Mouse (Mus musculus) MEL (cell line): ENCODE measurements at regions not wholly inside any gene's neighbourhood (a gene's known extent, or its start where the extent isn't known, plus 50 kb on each side); places are given as distances from the start of the nearest gene placed in this dataset.

Source experiments
- DNase-seq: peaks from one replicate; pipeline ENCODE4 v3.0.0; 2011; ENCODE audit warnings: low read depth, low spot score
- H3K27ac ChIP-seq: 2 replicates; pipeline ENCODE4 v1.5.1; 2012; ENCODE audit warnings: low read depth, mild to moderate bottlenecking, control low read depth, low read length, moderate library complexity; ENCODE audit not compliant: control insufficient read depth
- H3K27me3 ChIP-seq, 2 experiments: fragments of 150-350 bp in 1 of 2; sonication (generic) in 1 of 2; 2 replicates each; pipeline ENCODE4 v1.6.1; 2012; ENCODE audit warnings: low read length in 2 of 2, mild to moderate bottlenecking in 2 of 2, improper control_type of control experiment in 1 of 2, moderate library complexity in 1 of 2; ENCODE audit not compliant: insufficient read depth in 2 of 2, control insufficient read depth in 1 of 2
- H3K36me3 ChIP-seq, 2 experiments: 2 replicates each; pipeline ENCODE4 v1.6.1; 2012 to 2014; ENCODE audit warnings: low read length in 2 of 2, improper control_type of control experiment in 1 of 2, inconsistent platforms in 1 of 2, mild to moderate bottlenecking in 1 of 2; ENCODE audit not compliant: insufficient read depth in 2 of 2, control insufficient read depth in 1 of 2
- H3K4me1 ChIP-seq, 2 experiments: fragments of 150-350 bp in 1 of 2; sonication (generic) in 1 of 2; 2 replicates each; pipeline ENCODE4 v1.6.1; 2012; ENCODE audit warnings: low read length in 2 of 2, improper control_type of control experiment in 1 of 2, mild to moderate bottlenecking in 1 of 2; ENCODE audit not compliant: insufficient read depth in 2 of 2, control insufficient read depth in 1 of 2
- H3K4me3 ChIP-seq, 2 experiments: fragments of 150-350 bp in 1 of 2; sonication (generic) in 1 of 2; 2 replicates each; pipeline ENCODE4 v1.5.1; 2012; ENCODE audit warnings: low read depth in 2 of 2, low read length in 2 of 2, mild to moderate bottlenecking in 2 of 2, moderate library complexity in 2 of 2, control low read depth in 1 of 2, improper control_type of control experiment in 1 of 2; ENCODE audit not compliant: control insufficient read depth in 1 of 2, insufficient read depth in 1 of 2
- H3K79me2 ChIP-seq: 2 replicates; pipeline ENCODE4 v1.6.1; 2012; ENCODE audit warnings: mild to moderate bottlenecking, low read length, moderate library complexity; ENCODE audit not compliant: control insufficient read depth, poor library complexity, insufficient read depth
- H3K9ac ChIP-seq: 2 replicates; pipeline ENCODE4 v1.6.1; 2012; ENCODE audit warnings: low read depth, mild to moderate bottlenecking, control low read depth, low read length, moderate library complexity; ENCODE audit not compliant: control insufficient read depth, poor library complexity, severe bottlenecking
- H3K9me3 ChIP-seq: fragments of 150-350 bp; sonication (generic); replicated peaks from 2 replicates; pipeline ENCODE4 v1.6.1; 2012; ENCODE audit warnings: mild to moderate bottlenecking, low read length, improper control_type of control experiment, moderate library complexity; ENCODE audit not compliant: insufficient read depth
- BHLHE40 ChIP-seq: IDR thresholded peaks from 2 replicates; pipeline ENCODE4 v1.6.1; 2012; ENCODE audit warnings: low read depth, mild to moderate bottlenecking, inconsistent platforms, low read length, improper control_type of control experiment, borderline replicate concordance
- CTCF ChIP-seq, 3 experiments: IDR thresholded peaks in 2 of 3; conservative IDR thresholded peaks in 1 of 3; 2 replicates each; pipeline ENCODE4 v1.5.1; 2011 to 2012; ENCODE audit warnings: low read length in 3 of 3, low read depth in 2 of 3, mild to moderate bottlenecking in 2 of 3, improper control_type of control experiment in 1 of 3, inconsistent platforms in 1 of 3, mixed read lengths in 1 of 3, moderate library complexity in 1 of 3; ENCODE audit not compliant: control insufficient read depth in 1 of 3, insufficient read depth in 1 of 3, poor library complexity in 1 of 3, severe bottlenecking in 1 of 3
- ELF1 ChIP-seq: IDR thresholded peaks from 2 replicates; pipeline ENCODE4 v1.6.1; 2014; ENCODE audit warnings: low read depth, mild to moderate bottlenecking, inconsistent platforms, low read length, improper control_type of control experiment, moderate library complexity
- GABPA ChIP-seq: IDR thresholded peaks from 2 replicates; pipeline ENCODE4 v1.6.1; 2012; ENCODE audit warnings: low read depth, mild to moderate bottlenecking, inconsistent platforms, low read length, improper control_type of control experiment, moderate library complexity
- GATA1 ChIP-seq: IDR thresholded peaks from 2 replicates; pipeline ENCODE4 v1.6.1; 2011; ENCODE audit warnings: low read depth, low read length, improper control_type of control experiment
- KAT2A ChIP-seq: conservative IDR thresholded peaks from 2 replicates; pipeline ENCODE4 v1.6.1; 2012; ENCODE audit warnings: low read depth, low read length, improper control_type of control experiment, inconsistent platforms
- MAFK ChIP-seq: IDR thresholded peaks from 2 replicates; pipeline ENCODE4 v1.6.1; 2011; ENCODE audit warnings: low read depth, mild to moderate bottlenecking, low read length, improper control_type of control experiment, borderline replicate concordance
- MAX ChIP-seq: IDR thresholded peaks from 2 replicates; pipeline ENCODE4 v1.6.1; 2011; ENCODE audit warnings: low read length, improper control_type of control experiment
- MYB ChIP-seq: IDR thresholded peaks from 2 replicates; pipeline ENCODE4 v1.6.1; 2011; ENCODE audit warnings: mild to moderate bottlenecking, low read depth, low read length, improper control_type of control experiment
- NELFE ChIP-seq: IDR thresholded peaks from 2 replicates; pipeline ENCODE4 v1.6.1; 2011; ENCODE audit warnings: low read depth, low read length, improper control_type of control experiment
- NRF1 ChIP-seq: IDR thresholded peaks from 2 replicates; pipeline ENCODE4 v1.6.1; 2014; ENCODE audit warnings: low read depth, mild to moderate bottlenecking, inconsistent platforms, low read length, improper control_type of control experiment, moderate library complexity; ENCODE audit not compliant: poor library complexity, insufficient read depth, severe bottlenecking
- POLR2A ChIP-seq, 2 experiments: IDR thresholded peaks; 2 replicates each; pipeline ENCODE4 v1.6.1; 2011 to 2012; ENCODE audit warnings: low read length in 2 of 2, mild to moderate bottlenecking in 2 of 2, control low read depth in 1 of 2, improper control_type of control experiment in 1 of 2, low read depth in 1 of 2, moderate library complexity in 1 of 2; ENCODE audit not compliant: control insufficient read depth in 1 of 2, insufficient read depth in 1 of 2, poor library complexity in 1 of 2
- POLR2AphosphoS5 ChIP-seq: IDR thresholded peaks from 2 replicates; pipeline ENCODE4 v1.6.1; 2012; ENCODE audit warnings: low read depth, borderline replicate concordance, mild to moderate bottlenecking, inconsistent platforms, low read length, moderate library complexity, mixed read lengths
- RAD21 ChIP-seq: IDR thresholded peaks from 2 replicates; pipeline ENCODE4 v1.6.1; 2011; ENCODE audit warnings: mild to moderate bottlenecking, low read depth, low read length, improper control_type of control experiment
- SIN3A ChIP-seq: IDR thresholded peaks from 2 replicates; pipeline ENCODE4 v1.6.1; 2012; ENCODE audit warnings: low read length, improper control_type of control experiment, inconsistent platforms
- SMC3 ChIP-seq: IDR thresholded peaks from 2 replicates; pipeline ENCODE4 v1.6.1; 2011; ENCODE audit warnings: low read depth, low read length, improper control_type of control experiment
- TAL1 ChIP-seq: IDR thresholded peaks from 2 replicates; pipeline ENCODE4 v1.6.1; 2012; ENCODE audit warnings: mild to moderate bottlenecking, inconsistent platforms, low read length, moderate library complexity, mixed read lengths
- TBP ChIP-seq: IDR thresholded peaks from 2 replicates; pipeline ENCODE4 v1.8.0; 2011; ENCODE audit warnings: low read depth, low read length, improper control_type of control experiment
- TCF12 ChIP-seq: IDR thresholded peaks from 2 replicates; pipeline ENCODE4 v1.6.1; 2014; ENCODE audit warnings: low read depth, mild to moderate bottlenecking, inconsistent platforms, low read length, improper control_type of control experiment, moderate library complexity
- ZC3H11A ChIP-seq: IDR thresholded peaks from 2 replicates; pipeline ENCODE4 v1.6.1; 2012; ENCODE audit warnings: low read depth, mild to moderate bottlenecking, inconsistent platforms, low read length, improper control_type of control experiment
- ZKSCAN1 ChIP-seq: IDR thresholded peaks from 2 replicates; pipeline ENCODE4 v1.6.1; 2012; ENCODE audit warnings: low read depth, mild to moderate bottlenecking, inconsistent platforms, low read length, improper control_type of control experiment, moderate library complexity
- ZMIZ1 ChIP-seq: IDR thresholded peaks from 2 replicates; pipeline ENCODE4 v1.6.1; 2012; ENCODE audit warnings: low read depth, mild to moderate bottlenecking, inconsistent platforms, low read length, improper control_type of control experiment, moderate library complexity
- ZNF384 ChIP-seq: IDR thresholded peaks from 2 replicates; pipeline ENCODE4 v1.6.1; 2012; ENCODE audit warnings: low read depth, mild to moderate bottlenecking, inconsistent platforms, low read length, improper control_type of control experiment

DNA sequence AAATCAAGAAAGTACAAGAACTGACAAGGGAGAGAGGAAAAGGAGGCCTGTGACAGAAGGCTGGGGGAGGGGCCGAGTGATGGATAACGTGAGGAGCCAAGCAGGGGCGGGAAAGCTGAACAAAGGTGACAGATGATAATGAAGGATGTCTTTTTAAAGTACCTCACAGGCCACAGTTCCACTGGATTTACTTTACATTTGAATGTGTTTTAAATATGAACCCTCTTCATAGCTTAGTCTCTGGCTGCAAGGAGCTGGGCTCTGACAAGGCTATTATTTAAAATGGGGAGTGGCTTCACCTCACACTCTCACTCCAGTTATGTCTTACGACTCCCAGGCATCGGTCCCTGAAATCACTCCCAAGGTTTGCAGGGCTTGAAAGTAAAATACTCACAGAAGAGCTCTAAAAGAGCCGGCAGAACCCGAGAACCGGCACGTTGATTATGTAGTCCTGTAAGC, 190.6 kb upstream of the Dnajc24 start:
- Histone ChIP-seq H3K27me3 (no peaks in the 10 kb centered on the region; a peak in 1 of 4 replicates), H3K4me3 (no peak overlapping the region), H3K79me2 (no peaks in the 10 kb centered on the region), H3K9ac (no peak overlapping the region), H3K4me1 (no peaks in the 10 kb centered on the region), H3K36me3 (no peaks in the 10 kb centered on the region), H3K27ac (no peak overlapping the region), H3K9me3 (no peaks in the 10 kb centered on the region)
- no peak for DNase-seq
- TF ChIP-seq NELFE (no peak), TCF12 (no peak), ZMIZ1 (no peak), ZNF384 (no peak), MAX (no peak), MAFK (no peak), POLR2A (IDR thresholded peaks at IDR 0.05; ENCODE audit: control insufficient read depth in 1 of 2, insufficient read depth in 1 of 2, low read depth in 1 of 2, low read length in 2 of 2, poor library complexity in 1 of 2) (no peak), RAD21 (no peak), GATA1 (no peak), TBP (no peak), ELF1 (no peak), SIN3A (no peak), POLR2AphosphoS5 (no peak), SMC3 (no peak), ZC3H11A (no peak)

DNA sequence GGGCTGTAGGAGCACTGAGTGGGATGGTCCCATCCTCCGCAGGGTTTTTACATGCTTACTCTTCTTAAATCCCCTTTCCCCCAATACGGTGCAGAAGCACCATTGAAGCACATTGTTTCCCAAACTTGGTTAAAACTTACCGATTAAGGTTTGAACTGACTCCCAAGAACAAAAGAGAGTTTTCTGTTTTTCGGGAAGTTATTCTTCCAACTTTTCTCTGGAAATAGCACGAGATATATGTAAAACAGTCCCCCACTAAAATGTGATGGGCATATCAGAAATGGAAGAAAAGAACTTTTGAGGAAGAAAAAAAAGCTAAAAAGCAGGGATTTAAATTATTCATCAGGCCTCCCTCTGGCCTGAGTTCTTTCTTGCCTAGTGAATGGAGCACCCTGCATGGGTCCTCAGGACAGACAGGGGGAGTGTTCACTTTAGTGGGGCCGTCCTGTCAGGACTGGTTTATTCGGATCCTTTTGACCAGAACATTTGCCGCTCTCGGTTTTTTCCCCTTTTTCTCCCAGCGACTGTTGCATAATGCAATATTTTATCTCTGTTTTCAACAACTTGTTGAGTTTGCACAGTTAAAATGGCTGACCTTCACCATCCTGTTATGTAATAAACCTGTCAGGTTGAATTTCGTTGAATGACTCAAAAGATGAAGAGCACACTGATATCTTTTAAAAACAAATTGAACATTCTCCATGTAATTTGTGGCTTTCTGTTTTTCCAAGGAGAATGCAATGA, 187.4 kb upstream of the Dnajc24 start:
- no peaks in the 10 kb centered on the region; a peak in 1 of 4 replicates for H3K27me3 ChIP-seq
- TF ChIP-seq RAD21 (no peak), NRF1 (no peak), MAFK (no peak), MYB (no peak), ZKSCAN1 (no peak), NELFE (no peak), POLR2A (IDR thresholded peaks at IDR 0.05; ENCODE audit: control insufficient read depth in 1 of 2, insufficient read depth in 1 of 2, low read depth in 1 of 2, low read length in 2 of 2, poor library complexity in 1 of 2) (no peak), KAT2A (no peak), SMC3 (no peak), BHLHE40 (no peak), MAX (no peak), ZNF384 (no peak), TAL1 (no peak), CTCF (IDR thresholded peaks at IDR 0.05 in 2 of 3, conservative IDR thresholded peaks at IDR 0.05 in 1 of 3; ENCODE audit: control insufficient read depth in 1 of 3, insufficient read depth in 1 of 3, low read depth in 2 of 3, low read length in 3 of 3, poor library complexity in 1 of 3, severe bottlenecking in 1 of 3) (no peak), GABPA (no peak)
- no peak for DNase-seq

More for the DNA sequence above, 187.4 kb upstream of the Dnajc24 start:
- Histone ChIP-seq H3K9ac (no peak overlapping the region), H3K27ac (no peak overlapping the region), H3K79me2 (no peaks in the 10 kb centered on the region), H3K9me3 (no peaks in the 10 kb centered on the region), H3K4me3 (no peak overlapping the region), H3K4me1 (no peaks in the 10 kb centered on the region), H3K36me3 (no peaks in the 10 kb centered on the region)
